Mouse (Mus musculus) frontal cortex, adult (tissue): Measurements from ENCODE around the gene Psmc3.

ENCODE experiments used
- ATAC-seq: cut with Nextera tagmentation; 2 replicates; pipeline ENCODE4 v1.9.2; 2017; ENCODE audit warnings: mild to moderate bottlenecking, moderate library complexity, mixed read lengths; ENCODE audit not compliant: low TSS enrichment

Psmc3 gene

DNA sequence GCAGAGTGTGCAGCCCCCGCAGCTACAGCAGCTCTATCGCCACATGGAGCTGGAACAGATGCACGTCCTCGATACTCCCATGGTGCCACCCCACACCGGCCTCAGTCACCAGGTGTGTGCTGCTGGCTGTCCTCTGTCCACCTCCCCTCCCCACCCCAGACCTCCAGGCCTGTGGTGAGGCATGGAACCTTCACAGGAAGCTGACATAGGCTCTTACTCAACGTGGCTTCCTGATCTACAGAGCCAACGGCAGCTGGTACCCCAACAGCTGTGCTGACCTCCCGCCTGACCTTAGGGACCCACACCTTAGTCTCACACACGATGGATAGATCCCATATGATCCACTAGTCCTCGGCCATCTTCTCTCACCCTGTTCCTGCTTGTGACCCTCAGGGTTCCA lies 59.5 kb downstream of the Psmc3 start:
- ATAC-seq = no peak

DNA sequence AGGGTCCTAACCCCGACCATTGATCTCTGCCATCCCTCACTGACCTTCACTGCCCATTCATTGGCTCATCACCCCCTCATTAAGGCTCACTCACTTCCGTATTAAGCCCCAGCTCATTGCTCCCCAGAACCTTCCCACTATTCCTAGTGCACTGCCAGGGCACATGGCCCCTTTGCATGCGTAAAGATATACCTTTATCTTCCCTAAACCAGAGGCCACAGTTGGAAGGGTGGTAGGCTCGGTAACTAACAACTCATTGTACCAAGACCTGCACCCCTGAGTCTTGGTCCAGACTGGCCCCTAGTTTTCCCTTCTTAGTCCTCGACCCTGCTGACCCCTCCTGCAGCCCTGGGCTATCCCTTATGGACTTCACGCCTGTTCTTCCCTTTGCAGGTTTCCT lies 60.0 kb downstream of the Psmc3 start:
- no peak for ATAC-seq

DNA sequence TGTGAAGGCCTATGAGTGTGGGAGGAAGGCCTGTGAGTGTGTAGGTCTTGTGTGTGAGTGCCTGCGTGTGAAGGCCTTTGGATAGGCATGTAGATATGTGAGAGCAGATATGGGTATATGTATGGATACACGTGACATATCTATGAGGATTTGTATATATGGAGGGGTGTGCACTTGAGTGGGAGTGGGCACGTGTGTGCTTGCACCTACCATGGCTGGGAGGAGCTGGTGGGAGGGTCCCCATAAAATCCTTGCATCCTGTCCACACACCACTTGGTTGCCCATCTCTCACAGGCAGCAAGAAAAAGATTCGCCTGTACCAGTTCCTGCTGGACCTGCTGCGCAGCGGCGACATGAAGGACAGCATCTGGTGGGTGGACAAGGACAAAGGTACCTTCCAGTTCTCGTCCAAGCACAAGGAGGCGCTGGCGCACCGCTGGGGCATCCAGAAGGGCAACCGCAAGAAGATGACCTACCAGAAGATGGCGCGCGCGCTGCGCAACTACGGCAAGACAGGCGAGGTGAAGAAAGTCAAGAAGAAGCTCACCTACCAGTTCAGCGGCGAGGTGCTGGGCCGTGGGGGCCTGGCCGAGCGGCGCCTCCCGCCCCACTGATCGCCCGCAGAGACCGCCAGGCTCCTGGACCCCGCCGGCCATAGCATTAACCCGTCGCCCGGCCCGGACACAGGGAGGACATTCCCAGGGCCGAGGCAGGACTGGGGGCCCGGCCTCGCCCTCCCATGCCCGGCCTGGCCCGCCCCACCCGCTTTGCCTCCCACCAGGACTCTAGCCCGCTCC lies 61.2 kb downstream of the Psmc3 start:
- peak; percentile 72 for ATAC-seq

DNA sequence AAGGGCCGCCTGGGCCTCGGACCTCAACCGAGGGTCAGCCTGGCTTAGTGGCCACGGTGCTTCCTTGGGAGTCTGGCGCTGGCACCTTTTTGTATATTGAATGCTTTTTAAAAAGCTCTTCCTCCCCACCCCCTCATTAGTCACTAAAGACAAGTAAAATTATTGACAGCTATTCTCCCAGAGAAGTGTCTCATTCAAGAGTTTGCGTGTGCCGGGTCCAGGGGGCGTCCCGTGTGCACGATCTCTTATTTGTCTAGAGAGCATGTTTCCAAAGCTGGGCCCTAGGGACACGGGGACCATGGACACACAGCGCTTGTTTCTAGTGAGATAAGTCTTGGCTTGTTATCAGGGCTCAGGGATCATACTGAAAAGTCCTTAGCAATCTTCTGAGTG lies 61.8 kb downstream of the Psmc3 start:
- ATAC-seq = no peak
